Mouse (Mus musculus) lung, adult 2 months (tissue): ENCODE measurements around the gene Glyat. TPM values are rescaled to one million over a fixed set of nuclear protein-coding genes. Genes with fewer than 3 reads are reported as not detected.

Source experiments
- DNase-seq: peaks from one replicate; pipeline ENCODE4 v3.0.0; 2022
- H3K4me1 ChIP-seq: fragments of 200-500 bp; 2 replicates; pipeline ENCODE4 v1.6.1; 2011; ENCODE audit warnings: low read length; ENCODE audit not compliant: control insufficient read depth, insufficient read depth
- H3K4me3 ChIP-seq: fragments of 200-500 bp; replicated peaks from 2 replicates; pipeline ENCODE3; 2011; ENCODE audit warnings: low read depth, mild to moderate bottlenecking, control low read depth, low read length; ENCODE audit errors: extremely low read depth
- CTCF ChIP-seq: fragments of 200-500 bp; IDR thresholded peaks from 2 replicates; pipeline ENCODE4 v1.5.1; 2011; ENCODE audit warnings: mild to moderate bottlenecking, low read length, control low read depth; ENCODE audit not compliant: insufficient read depth
- POLR2A ChIP-seq: fragments of 200-500 bp; IDR thresholded peaks from 2 replicates; pipeline ENCODE4 v1.6.1; 2011; ENCODE audit warnings: low read depth, mild to moderate bottlenecking, control low read depth, low read length, borderline replicate concordance; ENCODE audit errors: extremely low read depth
- WGBS: fragments of 180-500 bp; shearing (Covaris S2); methylation state at CpG from one replicate; pipeline ENCODE4 v1.1.7; 2018; 5-methylcytosine and 5-hydroxymethylcytosine counted together
- polyA plus RNA-seq: library from polyadenylated mRNA; depleted of rRNA; stranded (reverse); fragments of >200 nt; gene quantifications from 2 replicates; pipeline ENCODE4 v1.2.3, GENCODE M21; 2012; rRNA removed

Glyat gene
- not detected in 2 replicates for polyA plus RNA-seq

GRCm38 (mm10) chr19:12633176-12633575 lies at the start of gene Glyat:
Glyat (plus strand) TSS chr19:12633308.
- no peak for DNase-seq
- Histone ChIP-seq H3K4me1 (no peaks in the 10 kb centered on the region), H3K4me3 (no peak within 1 kb of the TSS)
- TF ChIP-seq POLR2A (no peak), CTCF (no peak)
- 56% methylated on average over 4 of the region's 4 CpGs for WGBS

GRCm38 (mm10) chr19:12585310-12585709 lies 47.8 kb upstream of the Glyat start:
- H3K4me3 ChIP-seq, result no peak overlapping the region
- no peak for DNase-seq
- peaks cover 2% of the 10 kb centered on the region for H3K4me1 ChIP-seq
- TF ChIP-seq POLR2A (no peak), CTCF (no peak)
- WGBS, result 31% methylated on average over 4 of the region's 4 CpGs

- 6% methylated on average over 1 of the region's 1 CpGs for WGBS
- TF ChIP-seq CTCF, result peak; percentile 76
- no peak for TF ChIP-seq POLR2A
- DNase-seq, result peak; percentile 48
- Histone ChIP-seq H3K4me1 (peaks cover 6% of the 10 kb centered on the region; the same call in 1 of the 2 replicates), H3K4me3 (no peak overlapping the region)
These were observed 41.2 kb upstream of the Glyat start for GRCm38 (mm10) chr19:12591908-12592307.

- 49% methylated on average over 2 of the region's 2 CpGs for WGBS
- no peak for TF ChIP-seq CTCF
- no peak for TF ChIP-seq POLR2A
- Histone ChIP-seq H3K4me3 (no peak overlapping the region), H3K4me1 (peaks cover 6% of the 10 kb centered on the region; the same call in 1 of the 2 replicates)
- no peak for DNase-seq
These were observed 38.0 kb upstream of the Glyat start for GRCm38 (mm10) chr19:12595135-12595529.

GRCm38 (mm10) chr19:12595530-12596289 lies 37.4 kb upstream of the Glyat start:
- WGBS, result under 1% methylated on average over 49 of the region's 49 CpGs
- Histone ChIP-seq H3K4me1 (peaks cover 6% of the 10 kb centered on the region; the same call in 1 of the 2 replicates), H3K4me3 (peak overlapping the region; percentile 59)
- TF ChIP-seq POLR2A (0 out of 2 replicates have a peak, but pooled peaks have one; percentile 14), CTCF (no peak)
- peak; percentile 46 for DNase-seq

GRCm38 (mm10) chr19:12596290-12597072 lies 36.6 kb upstream of the Glyat start:
- TF ChIP-seq POLR2A (no peak), CTCF (no peak)
- DNase-seq, result no peak
- peak overlapping the region; percentile 59 for H3K4me3 ChIP-seq
- peaks cover 6% of the 10 kb centered on the region; the same call in 1 of the 2 replicates for H3K4me1 ChIP-seq
- 18% methylated on average over 23 of the region's 23 CpGs for WGBS

GRCm38 (mm10) chr19:12597073-12597405 lies 36.1 kb upstream of the Glyat start:
- TF ChIP-seq POLR2A (no peak), CTCF (no peak)
- WGBS, result 41% methylated on average over 3 of the region's 3 CpGs
- no peak for DNase-seq
- Histone ChIP-seq H3K4me1 (peaks cover 6% of the 10 kb centered on the region; the same call in 1 of the 2 replicates), H3K4me3 (no peak overlapping the region)

GRCm38 (mm10) chr19:12598674-12599073 lies 34.4 kb upstream of the Glyat start:
- Histone ChIP-seq H3K4me1 (peaks cover 6% of the 10 kb centered on the region; the same call in 1 of the 2 replicates), H3K4me3 (no peak overlapping the region)
- TF ChIP-seq CTCF (no peak), POLR2A (no peak)
- no peak for DNase-seq
- WGBS, result 46% methylated on average over 3 of the region's 3 CpGs

- DNase-seq, result no peak
- TF ChIP-seq CTCF (no peak), POLR2A (no peak)
- Histone ChIP-seq H3K4me3 (no peak within 1 kb of the TSS), H3K4me1 (peaks cover 6% of the 10 kb centered on the region; the same call in 1 of the 2 replicates)
- 30% methylated on average over 1 of the region's 1 CpGs for WGBS
These were observed 33.4 kb upstream of the Glyat start, which contains the start of gene Gm4952 for GRCm38 (mm10) chr19:12599674-12600073. Gm4952 (plus strand) TSS chr19:12599974.
